Mouse (Mus musculus) CD4-positive naive resting alpha-beta T cell, adult 76 days (primary cell): ENCODE results near the gene Olfr609. TPM values are rescaled to one million over a fixed set of nuclear protein-coding genes. Genes with fewer than 3 reads are reported as not detected.

Experiments
- total RNA-seq: library from RNA; stranded (reverse); gene quantifications from one replicate; pipeline ENCODE4 v1.2.4, GENCODE M21; 2023

Gene Olfr609
- not detected for total RNA-seq

GRCm38 (mm10) chr7:103497962-103498361 lies at the start of gene Olfr609:
TSS of gene Olfr609 (minus strand) at chr7:103498062.

DNA sequence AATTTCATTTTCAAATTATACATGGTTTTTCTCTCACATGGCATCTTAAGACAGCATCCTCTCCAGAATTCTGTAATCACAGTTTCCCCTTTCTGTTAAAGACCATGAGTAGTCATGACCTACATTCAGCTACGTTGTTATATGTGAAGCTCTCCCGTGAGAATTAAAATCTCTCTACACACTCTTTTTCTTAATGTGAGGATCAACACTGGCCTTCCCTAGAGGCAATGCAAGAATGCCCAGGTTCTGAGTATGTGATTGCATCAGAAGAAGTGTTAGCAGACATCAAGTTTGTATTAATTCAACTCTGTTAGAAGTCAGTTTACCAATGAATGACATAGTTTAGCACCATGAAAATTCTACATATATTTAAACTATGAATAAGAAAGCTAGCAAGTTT lies 44.8 kb upstream of the Olfr609 start, which contains the start of gene Olfr612:
Gene Olfr612 (minus strand): TSS at position 101 of the 400 bp plus-strand sequence.

DNA sequence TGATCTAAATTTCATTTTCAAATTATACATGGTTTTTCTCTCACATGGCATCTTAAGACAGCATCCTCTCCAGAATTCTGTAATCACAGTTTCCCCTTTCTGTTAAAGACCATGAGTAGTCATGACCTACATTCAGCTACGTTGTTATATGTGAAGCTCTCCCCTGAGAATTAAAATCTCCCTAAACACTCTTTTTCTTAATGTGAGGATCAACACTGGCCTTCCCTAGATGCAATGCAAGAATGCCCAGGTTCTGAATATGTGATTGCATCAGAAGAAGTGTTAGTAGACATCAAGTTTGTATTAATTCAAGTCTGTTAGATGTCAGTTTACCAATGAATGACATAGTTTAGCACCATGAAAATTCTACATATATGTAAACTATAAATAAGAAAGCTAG lies 22.9 kb upstream of the Olfr609 start, which contains the start of gene Olfr611:
Gene Olfr611 (minus strand): TSS at position 101 of the 400 bp plus-strand sequence.

DNA sequence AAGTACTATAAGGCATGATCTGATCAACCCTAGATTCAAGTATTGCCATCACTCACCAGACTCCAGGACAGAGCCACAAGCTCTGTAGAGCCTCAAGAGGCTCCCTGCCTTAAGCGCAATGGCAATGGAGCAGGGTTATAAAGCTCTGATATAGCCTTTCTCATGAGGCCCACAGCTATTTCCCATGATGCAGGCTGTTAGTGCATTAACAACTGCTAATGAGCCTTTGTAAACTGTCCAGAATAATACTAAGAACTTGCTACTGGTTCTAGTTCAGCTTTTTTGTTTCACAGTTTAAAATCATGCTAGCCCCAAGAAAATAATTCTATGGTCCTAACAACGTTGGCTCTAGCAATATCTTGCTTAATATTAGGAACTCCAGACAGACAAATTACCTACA lies 14.2 kb upstream of the Olfr609 start, which contains the start of gene Olfr610:
Gene Olfr610 (minus strand): TSS at position 101 of the 400 bp plus-strand sequence.

DNA sequence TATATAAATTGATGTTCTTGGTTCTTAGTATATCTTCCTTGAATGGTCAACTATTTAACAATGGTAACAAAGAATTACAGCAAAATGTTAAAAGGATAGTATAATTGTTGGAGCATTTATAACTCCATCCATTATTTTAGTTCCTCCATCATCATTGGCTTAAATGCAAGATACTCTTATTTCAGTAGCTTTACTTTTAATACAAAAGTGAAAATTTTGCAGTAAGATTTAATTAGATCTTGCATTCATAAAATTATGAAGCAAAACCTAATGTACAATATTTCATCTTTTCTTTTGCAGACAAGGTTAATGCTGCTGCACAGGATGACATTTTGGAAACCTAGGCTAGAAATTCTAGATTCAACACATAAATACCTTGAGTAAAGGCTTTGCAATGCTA lies 28.3 kb downstream of the Olfr609 start, which contains the start of gene Olfr608:
Gene Olfr608 (plus strand): TSS at position 301 of the 400 bp plus-strand sequence.

GRCm38 (mm10) chr7:103448746-103449145 lies 49.1 kb downstream of the Olfr609 start, which contains the start of gene Olfr606:
TSS of gene Olfr606 (plus strand) at chr7:103449046.

GRCm38 (mm10) chr7:103445339-103445738 lies 52.5 kb downstream of the Olfr609 start, which contains the start of gene Olfr605:
TSS of gene Olfr605 (minus strand) at chr7:103445439.

Other genes starting within 250 kb of the Olfr609 start
- not detected for gene Usp17ld, start 245.6 kb downstream of the Olfr609 start, total RNA-seq
- gene Olfr596, start 192.4 kb downstream of the Olfr609 start, total RNA-seq: not detected
- gene Olfr597, start 181.7 kb downstream of the Olfr609 start, total RNA-seq: not detected
- not detected for gene Olfr598, start 174.5 kb downstream of the Olfr609 start, total RNA-seq
- gene Olfr599, start 162.1 kb downstream of the Olfr609 start, total RNA-seq: not detected
- not detected for gene Olfr600, start 148.4 kb downstream of the Olfr609 start, total RNA-seq
- gene Olfr601, start 135.4 kb downstream of the Olfr609 start, total RNA-seq: not detected
- not detected for gene Olfr603, start 111.9 kb downstream of the Olfr609 start, total RNA-seq
- gene Usp17lc, start 83.0 kb downstream of the Olfr609 start, total RNA-seq: not detected
- not detected for gene Olfr605, start 52.6 kb downstream of the Olfr609 start, total RNA-seq
- not detected for gene Olfr606, start 49.0 kb downstream of the Olfr609 start, total RNA-seq
- not detected for gene Olfr607, start 33.9 kb downstream of the Olfr609 start, total RNA-seq
- not detected for gene Olfr608, start 28.2 kb downstream of the Olfr609 start, total RNA-seq
- not detected for gene Olfr610, start 14.1 kb upstream of the Olfr609 start, total RNA-seq
- not detected for gene Olfr611, start 22.8 kb upstream of the Olfr609 start, total RNA-seq
- not detected for gene Olfr612, start 44.7 kb upstream of the Olfr609 start, total RNA-seq
- not detected for gene Olfr613, start 50.0 kb upstream of the Olfr609 start, total RNA-seq
- gene Olfr615, start 58.0 kb upstream of the Olfr609 start, total RNA-seq: not detected
- gene Olfr616, start 71.1 kb upstream of the Olfr609 start, total RNA-seq: not detected
- not detected for gene Olfr617, start 75.0 kb upstream of the Olfr609 start, total RNA-seq
- not detected for gene Olfr618, start 92.0 kb upstream of the Olfr609 start, total RNA-seq
- gene Olfr619, start 102.5 kb upstream of the Olfr609 start, total RNA-seq: not detected
- not detected for gene Olfr620, start 114.5 kb upstream of the Olfr609 start, total RNA-seq
- not detected for gene Olfr622, start 144.6 kb upstream of the Olfr609 start, total RNA-seq
- gene Olfr623, start 165.6 kb upstream of the Olfr609 start, total RNA-seq: not detected
- gene Olfr624, start 173.1 kb upstream of the Olfr609 start, total RNA-seq: not detected
- not detected for gene Olfr625-ps1, start 184.7 kb upstream of the Olfr609 start, total RNA-seq
- not detected for gene Olfr243, start 216.6 kb upstream of the Olfr609 start, total RNA-seq
- not detected for gene Olfr628, start 232.3 kb upstream of the Olfr609 start, total RNA-seq
- gene Olfr629, start 246.9 kb upstream of the Olfr609 start, total RNA-seq: not detected